Mouse (Mus musculus) left cerebral cortex, postnatal 14 days (tissue): Measurements from ENCODE around the gene Polr3h. TPM values are rescaled to one million over a fixed set of nuclear protein-coding genes. Genes with fewer than 3 reads are reported as not detected.
A peak's percentile ranks its signal among the peaks of the same experiment; 100 is the strongest.

Source experiments
- DNase-seq, 2 experiments: peaks; one replicate each; pipeline ENCODE4 v3.0.0; 2021 to 2022; ENCODE audit warnings: low spot score in 2 of 2, mixed read lengths in 1 of 2
- intact Hi-C: fragments of 180-260 bp; cut with DNase I; formaldehyde crosslinking; loops from one replicate; pipeline ENCODE4 v1.15.1; 2025
- total RNA-seq, 2 experiments: library from RNA; stranded (reverse); gene quantifications; 2 replicates each; pipeline ENCODE4 v1.2.3; 2021

Gene Polr3h
- total RNA-seq, 2 experiments from 2014 or later, result 52.8 to 53.9 TPM

GRCm38 (mm10) chr15:81853081-81853480 lies 73.0 kb downstream of the Polr3h start:
- DNase-seq, result no peak
- intact Hi-C loops, result no loop called here

- DNase-seq, result no peak
- intact Hi-C loops, result no loop called here
Measured at GRCm38 (mm10) chr15:81852411-81853000, 73.5 kb downstream of the Polr3h start.

GRCm38 (mm10) chr15:81851375-81851774 lies 74.7 kb downstream of the Polr3h start:
- intact Hi-C loops, result no loop called here
- DNase-seq, result no peak

GRCm38 (mm10) chr15:81850718-81851117 lies 75.3 kb downstream of the Polr3h start:
- no peak for DNase-seq
- intact Hi-C loops, result no loop called here

- DNase-seq, result no peak
- intact Hi-C loops, result no loop called here
Measured at GRCm38 (mm10) chr15:81849104-81849503, 76.9 kb downstream of the Polr3h start.

- DNase-seq, result peak; percentile 55 to 56
- intact Hi-C loops, result no loop called here
Measured at GRCm38 (mm10) chr15:81848301-81848700, 77.7 kb downstream of the Polr3h start.

- intact Hi-C loops, result no loop called here
Measured at GRCm38 (mm10) chr15:81847861-81848260, 78.2 kb downstream of the Polr3h start.

GRCm38 (mm10) chr15:81847161-81847560 lies 78.9 kb downstream of the Polr3h start:
- intact Hi-C loops, result no loop called here

More at GRCm38 (mm10) chr15:81847861-81848260, 78.2 kb downstream of the Polr3h start:
- no peak for DNase-seq

GRCm38 (mm10) chr15:81846755-81847154 lies 79.3 kb downstream of the Polr3h start:
- intact Hi-C loops, result no loop called here
- DNase-seq, result no peak

More at GRCm38 (mm10) chr15:81847161-81847560, 78.9 kb downstream of the Polr3h start:
- DNase-seq, result no peak

GRCm38 (mm10) chr15:81845724-81846123 lies 80.3 kb downstream of the Polr3h start:
- no peak for DNase-seq
- intact Hi-C loops, result no loop called here

GRCm38 (mm10) chr15:81845033-81845625 lies 80.9 kb downstream of the Polr3h start:
- no peak for DNase-seq
- intact Hi-C loops, result no loop called here

GRCm38 (mm10) chr15:81842275-81842674 lies 83.8 kb downstream of the Polr3h start:
- intact Hi-C loops, result no loop called here
- no peak for DNase-seq

GRCm38 (mm10) chr15:81840306-81840705 lies 85.7 kb downstream of the Polr3h start:
- intact Hi-C loops, result no loop called here
- no peak for DNase-seq

- intact Hi-C loops, result no loop called here
- peak; percentile 68 to 89 for DNase-seq
Measured at GRCm38 (mm10) chr15:81839634-81840033, 86.4 kb downstream of the Polr3h start.

GRCm38 (mm10) chr15:81838554-81839235 lies 87.3 kb downstream of the Polr3h start:
- DNase-seq, result no peak
- intact Hi-C loops, result no loop called here

Other genes starting within 250 kb of the Polr3h start
- gene Chadl, start 229.0 kb downstream of the Polr3h start, total RNA-seq, result 10 to 100 TPM; 18.8 to 23.8 TPM
- 100 to 1,000 TPM; 188 to 197 TPM for gene Zc3h7b, start 181.2 kb downstream of the Polr3h start, total RNA-seq
- 100 to 1,000 TPM; 199 to 206 TPM for gene Rangap1, start 180.7 kb downstream of the Polr3h start, total RNA-seq
- 100 to 1,000 TPM; 188 to 210 TPM for gene Tef, start 123.8 kb downstream of the Polr3h start, total RNA-seq
- gene Tob2, start 67.4 kb downstream of the Polr3h start, total RNA-seq, result 10 to 100 TPM; 25.8 to 31.8 TPM
- gene Phf5a, start 54.3 kb downstream of the Polr3h start, total RNA-seq, result 10 to 100 TPM; 31.8 to 39.8 TPM
- gene Aco2, start 53.9 kb downstream of the Polr3h start, total RNA-seq, result 100 to 1,000 TPM; 445 to 467 TPM
- 100 to 1,000 TPM; 109 to 112 TPM for gene Csdc2, start 10.5 kb upstream of the Polr3h start, total RNA-seq
- 100 to 1,000 TPM; 190 to 201 TPM for gene Pmm1, start 34.7 kb upstream of the Polr3h start, total RNA-seq
- not detected for gene 1700029P11Rik, start 54.3 kb upstream of the Polr3h start, total RNA-seq
- 10 to 100 TPM; 18.7 to 23.9 TPM for gene Xrcc6, start 61.6 kb upstream of the Polr3h start, total RNA-seq
- 100 to 1,000 TPM; 103 to 117 TPM for gene Desi1, start 107.6 kb upstream of the Polr3h start, total RNA-seq
- gene Snu13, start 121.4 kb upstream of the Polr3h start, total RNA-seq, result 100 to 1,000 TPM in 1 of 2 experiments, 10 to 100 TPM in 1; 91.1 to 102 TPM
- not detected for gene 4930407I10Rik, start 132.9 kb upstream of the Polr3h start, total RNA-seq
- gene Mei1, start 143.8 kb upstream of the Polr3h start, total RNA-seq, result under 1 TPM; 0.72 to 0.79 TPM
- 10 to 100 TPM; 10.1 to 12.9 TPM for gene Ccdc134, start 201.7 kb upstream of the Polr3h start, total RNA-seq
- 100 to 1,000 TPM; 173 to 195 TPM for gene Srebf2, start 220.9 kb upstream of the Polr3h start, total RNA-seq